Mouse (Mus musculus) urinary bladder, postnatal 14 days (tissue): ENCODE data around the gene Dll3.
"Not testable (repeated sequence)": the region's sequence is repeated elsewhere in the genome, so short reads cannot be mapped to it uniquely, and the experiment has no call there.

Experiments
- DNase-seq: peaks from one replicate; pipeline ENCODE4 v3.0.0; 2021; ENCODE audit warnings: low spot score

Dll3 gene

DNA sequence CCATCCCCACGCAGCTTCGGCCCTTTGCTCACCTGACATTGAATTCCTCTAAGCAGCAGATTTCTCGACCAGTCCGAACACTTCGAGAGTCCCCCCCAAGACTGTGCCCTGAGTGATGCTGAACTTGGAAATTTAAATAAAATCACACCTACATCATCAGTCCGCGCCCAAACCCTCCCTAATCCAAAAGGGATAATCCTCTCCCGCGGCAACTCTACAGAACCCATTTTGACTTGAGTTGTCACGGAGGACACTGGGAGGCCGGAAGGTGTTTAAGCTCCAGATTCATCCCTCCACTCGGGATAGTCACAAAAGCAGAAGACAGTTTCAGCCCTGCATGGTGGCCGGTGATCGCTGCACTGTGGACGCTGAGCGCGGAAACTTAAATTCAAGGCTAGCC lies 50.1 kb downstream of the Dll3 start:
- DNase-seq, result no peak

DNA sequence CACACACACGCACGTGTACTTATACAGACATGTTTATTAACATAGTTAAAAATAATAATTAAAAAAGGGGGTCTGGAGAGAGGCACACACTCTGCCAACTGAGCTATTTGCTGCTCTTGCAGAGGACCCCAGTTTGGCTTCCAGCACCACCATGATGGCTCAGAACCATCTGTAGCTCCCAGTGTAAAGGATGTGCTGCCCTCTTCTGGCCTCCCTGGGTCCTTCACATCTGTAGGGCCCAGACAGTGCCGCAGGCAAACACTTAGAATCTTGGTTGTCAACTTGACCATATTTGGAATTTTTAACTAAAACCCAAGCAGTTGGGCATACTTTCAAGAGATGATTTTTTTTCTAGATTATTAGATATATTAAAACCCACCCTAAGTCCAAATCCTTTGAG lies 53.1 kb downstream of the Dll3 start:
- no peak for DNase-seq

DNA sequence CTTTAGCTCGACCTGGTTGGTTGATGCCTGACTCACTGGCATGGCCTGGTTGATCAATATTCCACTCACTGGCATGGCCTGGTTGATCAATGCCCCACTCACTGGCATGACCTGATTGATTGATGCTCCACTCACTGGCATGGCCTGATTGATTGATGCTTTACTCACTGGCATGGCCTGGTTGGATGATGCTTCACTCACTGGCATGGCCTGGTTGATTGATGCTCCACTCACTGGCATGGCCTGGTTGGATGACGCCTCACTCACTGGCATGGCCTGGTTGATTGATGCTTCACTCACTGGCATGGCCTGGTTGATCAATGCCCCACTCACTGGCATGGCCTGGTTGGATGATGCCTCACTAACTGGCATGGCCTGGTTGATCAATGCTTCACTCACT lies 58.1 kb downstream of the Dll3 start:
- DNase-seq, result not testable (repeated sequence)
